Comparison of ENCODE assay signal across 16 mouse cellular contexts in the genomic region with DNA sequence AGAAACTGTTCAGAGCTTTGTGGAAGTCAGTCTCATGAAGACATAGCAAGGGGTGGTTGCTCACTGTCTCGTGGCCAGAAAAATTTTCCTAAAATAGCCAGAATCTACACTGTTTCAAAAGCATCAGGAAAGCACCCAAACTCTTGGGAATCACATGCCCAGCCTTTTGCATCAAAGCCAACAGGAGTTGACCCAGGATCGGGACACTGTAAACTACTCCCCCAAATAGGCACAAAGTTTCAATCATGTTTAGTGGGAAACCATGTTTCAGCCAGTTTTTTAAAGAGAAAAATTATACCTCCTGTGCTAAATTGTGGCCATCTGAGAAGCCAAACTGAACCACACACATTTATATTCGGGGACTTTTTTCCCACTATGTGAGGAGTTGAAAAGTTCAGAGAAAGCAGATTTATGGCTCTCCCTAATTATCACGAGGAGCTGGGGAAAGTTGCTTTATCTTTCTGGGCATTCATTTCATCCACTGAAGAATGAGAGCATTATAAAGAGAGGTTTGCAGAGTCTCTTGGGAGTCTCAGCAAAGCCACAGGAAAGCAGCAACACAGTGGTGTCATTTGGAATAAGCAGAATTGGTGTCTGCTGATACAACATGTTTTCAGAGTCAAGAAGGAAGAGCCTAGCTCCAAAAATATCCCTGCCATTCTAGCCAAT.
DNase-seq lines count a peak whose midpoint lies in the region; ATAC-seq and TF ChIP-seq lines count a peak whose summit lies in the region.
"Had no signal": no experiment of that assay in that cellular context is flagged by ENCODE, and none has a peak within 500 bp of the region (broad histone marks: within the 10 kb centered on the region; RNA-seq: fewer than 3 reads in every experiment).

No protein-coding gene starts in this region.

- ATAC-seq in kidney, postnatal 0 days (replicated peaks; ENCODE audit: low FRiP score, low read depth) = no peak

- 18% methylated on average over 4 of the region's 4 CpGs for WGBS in kidney, postnatal 0 days

- H3K4me2 ChIP-seq in kidney, postnatal 0 days (ENCODE audit: low read length) = no peak overlapping the region
- H3K4me2 ChIP-seq: heart, embryonic 13.5 days; intestine, embryonic 15.5 days; limb, embryonic 12.5 days had no signal

- no peaks in the 10 kb centered on the region for H3K9me3 ChIP-seq in kidney, postnatal 0 days (replicated peaks; ENCODE audit: low read length)
- H3K9me3 ChIP-seq: forebrain, embryonic 10.5 days; heart, embryonic 13.5 days; intestine, embryonic 15.5 days; limb, embryonic 12.5 days had no signal

- no peak for DNase-seq in gastrocnemius, adult 2 months
- no peak for DNase-seq in gastrocnemius, postnatal 25 days
- peak; percentile 75 for DNase-seq in kidney, postnatal 0 days (ENCODE audit: low spot score)
- DNase-seq in kidney, postnatal 10 days = no peak
- peak; percentile 53 for DNase-seq in NIH3T3 (ENCODE audit: low read depth)
- no peak for DNase-seq in left cerebral cortex, adult 18-20 months (ENCODE audit: low spot score in 2 of 2)
- no peak for DNase-seq in urinary bladder, postnatal 10 days (ENCODE audit: low spot score)
- DNase-seq: adrenal gland, adult 2 months; cerebellum, postnatal 14 days; gastrocnemius, postnatal 36 days had no signal

- intact Hi-C loops in gastrocnemius, adult 2 months (cut with DNase I) = no loop called here

- no peaks in the 10 kb centered on the region for H3K36me3 ChIP-seq in kidney, postnatal 0 days (ENCODE audit: insufficient read depth, low read length)
- H3K36me3 ChIP-seq: forebrain, embryonic 10.5 days; heart, embryonic 13.5 days; intestine, embryonic 15.5 days; limb, embryonic 12.5 days had no signal

- peaks cover 4% of the 10 kb centered on the region; the same call in 1 of the 2 replicates for H3K4me1 ChIP-seq in kidney, postnatal 0 days (replicated peaks; ENCODE audit: insufficient read depth, low read length)
- H3K4me1 ChIP-seq in embryonic fibroblast, embryonic 13.5 days (ENCODE audit: control insufficient read depth, insufficient read depth, low read length) = peaks cover 3% of the 10 kb centered on the region; the same call in 1 of the 2 replicates
- H3K4me1 ChIP-seq: forebrain, embryonic 10.5 days; limb, embryonic 12.5 days had no signal

- no peak overlapping the region for H3K9ac ChIP-seq in kidney, postnatal 0 days (ENCODE audit: low read depth, low read length)
- H3K9ac ChIP-seq: heart, embryonic 13.5 days; intestine, embryonic 15.5 days; limb, embryonic 12.5 days had no signal

- no peaks in the 10 kb centered on the region for H3K27me3 ChIP-seq in kidney, postnatal 0 days (ENCODE audit: insufficient read depth, low read length)
- H3K27me3 ChIP-seq: heart, embryonic 13.5 days; intestine, embryonic 15.5 days; limb, embryonic 12.5 days had no signal

- H3K4me3 ChIP-seq in gastrocnemius, adult 2 months = no peak overlapping the region
- H3K4me3 ChIP-seq in kidney, postnatal 0 days (replicated peaks; ENCODE audit: low read depth, low read length) = no peak overlapping the region
- no peak overlapping the region for H3K4me3 ChIP-seq in embryonic fibroblast, embryonic 13.5 days (ENCODE audit: insufficient read depth, low read length)
- H3K4me3 ChIP-seq: forebrain, embryonic 10.5 days; heart, embryonic 13.5 days; intestine, embryonic 15.5 days; left cerebral cortex, adult 2 months; limb, embryonic 12.5 days had no signal

- TF ChIP-seq CTCF in gastrocnemius, adult 2 months (IDR thresholded peaks at IDR 0.05) = no peak
- no peak for TF ChIP-seq CTCF in kidney, postnatal 0 days (IDR thresholded peaks at IDR 0.05; ENCODE audit: low read depth)
- TF ChIP-seq CTCF in embryonic fibroblast, embryonic 13.5 days (IDR thresholded peaks at IDR 0.05; ENCODE audit: borderline replicate concordance, insufficient read depth, low read length) = no peak

- no peak for TF ChIP-seq POLR2A in embryonic fibroblast, embryonic 13.5 days (IDR thresholded peaks at IDR 0.05; ENCODE audit: low read depth, low read length)

- peak overlapping the region; percentile 24; the same call in 1 of the 2 replicates for H3K27ac ChIP-seq in gastrocnemius, adult 2 months
- H3K27ac ChIP-seq in kidney, postnatal 0 days = peak overlapping the region; percentile 66; the same call in 1 of the 2 replicates
- peak overlapping the region; percentile 48 for H3K27ac ChIP-seq in embryonic fibroblast, embryonic 13.5 days (ENCODE audit: insufficient read depth, low read length)
- H3K27ac ChIP-seq: forebrain, embryonic 10.5 days; intestine, embryonic 15.5 days; left cerebral cortex, adult 2 months; limb, embryonic 12.5 days had no signal

Comparison
In these comparisons a context has a peak if more than half of its experiments do, and no peak if none do; other contexts are left out.
1. DNase-seq: peak in kidney, postnatal 0 days (single experiment) and NIH3T3 (single experiment); none in gastrocnemius, adult 2 months (single experiment), gastrocnemius, postnatal 25 days (single experiment), kidney, postnatal 10 days (single experiment), left cerebral cortex, adult 18-20 months (0 of 2) and urinary bladder, postnatal 10 days (single experiment).
2. Peak in every context shown above with its lines, with median percentiles within 50 percentile points of each other: H3K27ac ChIP-seq.